Mouse (Mus musculus) MEL (cell line): ENCODE measurements at regions not wholly inside any gene's neighbourhood (a gene's known extent, or its start where the extent isn't known, plus 50 kb on each side); places are given as distances from the start of the nearest gene placed in this dataset.

Experiments used
- DNase-seq: peaks from one replicate; pipeline ENCODE4 v3.0.0; 2011; ENCODE audit warnings: low read depth, low spot score
- H3K27ac ChIP-seq: 2 replicates; pipeline ENCODE4 v1.5.1; 2012; ENCODE audit warnings: low read depth, mild to moderate bottlenecking, control low read depth, low read length, moderate library complexity; ENCODE audit not compliant: control insufficient read depth
- H3K27me3 ChIP-seq, 2 experiments: fragments of 150-350 bp in 1 of 2; sonication (generic) in 1 of 2; 2 replicates each; pipeline ENCODE4 v1.6.1; 2012; ENCODE audit warnings: low read length in 2 of 2, mild to moderate bottlenecking in 2 of 2, improper control_type of control experiment in 1 of 2, moderate library complexity in 1 of 2; ENCODE audit not compliant: insufficient read depth in 2 of 2, control insufficient read depth in 1 of 2
- H3K36me3 ChIP-seq, 2 experiments: 2 replicates each; pipeline ENCODE4 v1.6.1; 2012 to 2014; ENCODE audit warnings: low read length in 2 of 2, improper control_type of control experiment in 1 of 2, inconsistent platforms in 1 of 2, mild to moderate bottlenecking in 1 of 2; ENCODE audit not compliant: insufficient read depth in 2 of 2, control insufficient read depth in 1 of 2
- H3K4me1 ChIP-seq, 2 experiments: fragments of 150-350 bp in 1 of 2; sonication (generic) in 1 of 2; 2 replicates each; pipeline ENCODE4 v1.6.1; 2012; ENCODE audit warnings: low read length in 2 of 2, improper control_type of control experiment in 1 of 2, mild to moderate bottlenecking in 1 of 2; ENCODE audit not compliant: insufficient read depth in 2 of 2, control insufficient read depth in 1 of 2
- H3K4me3 ChIP-seq, 2 experiments: fragments of 150-350 bp in 1 of 2; sonication (generic) in 1 of 2; 2 replicates each; pipeline ENCODE4 v1.5.1; 2012; ENCODE audit warnings: low read depth in 2 of 2, low read length in 2 of 2, mild to moderate bottlenecking in 2 of 2, moderate library complexity in 2 of 2, control low read depth in 1 of 2, improper control_type of control experiment in 1 of 2; ENCODE audit not compliant: control insufficient read depth in 1 of 2, insufficient read depth in 1 of 2
- H3K79me2 ChIP-seq: 2 replicates; pipeline ENCODE4 v1.6.1; 2012; ENCODE audit warnings: mild to moderate bottlenecking, low read length, moderate library complexity; ENCODE audit not compliant: control insufficient read depth, poor library complexity, insufficient read depth
- H3K9ac ChIP-seq: 2 replicates; pipeline ENCODE4 v1.6.1; 2012; ENCODE audit warnings: low read depth, mild to moderate bottlenecking, control low read depth, low read length, moderate library complexity; ENCODE audit not compliant: control insufficient read depth, poor library complexity, severe bottlenecking
- H3K9me3 ChIP-seq: fragments of 150-350 bp; sonication (generic); replicated peaks from 2 replicates; pipeline ENCODE4 v1.6.1; 2012; ENCODE audit warnings: mild to moderate bottlenecking, low read length, improper control_type of control experiment, moderate library complexity; ENCODE audit not compliant: insufficient read depth
- BHLHE40 ChIP-seq: IDR thresholded peaks from 2 replicates; pipeline ENCODE4 v1.6.1; 2012; ENCODE audit warnings: low read depth, mild to moderate bottlenecking, inconsistent platforms, low read length, improper control_type of control experiment, borderline replicate concordance
- CTCF ChIP-seq, 3 experiments: IDR thresholded peaks in 2 of 3; conservative IDR thresholded peaks in 1 of 3; 2 replicates each; pipeline ENCODE4 v1.5.1; 2011 to 2012; ENCODE audit warnings: low read length in 3 of 3, low read depth in 2 of 3, mild to moderate bottlenecking in 2 of 3, improper control_type of control experiment in 1 of 3, inconsistent platforms in 1 of 3, mixed read lengths in 1 of 3, moderate library complexity in 1 of 3; ENCODE audit not compliant: control insufficient read depth in 1 of 3, insufficient read depth in 1 of 3, poor library complexity in 1 of 3, severe bottlenecking in 1 of 3
- E2F4 ChIP-seq: IDR thresholded peaks from 2 replicates; pipeline ENCODE4 v1.6.1; 2011; ENCODE audit warnings: low read depth, low read length, improper control_type of control experiment, borderline replicate concordance
- ETS1 ChIP-seq: IDR thresholded peaks from 2 replicates; pipeline ENCODE4 v1.6.1; 2012; ENCODE audit warnings: low read depth, mild to moderate bottlenecking, inconsistent platforms, low read length, improper control_type of control experiment, moderate library complexity
- GATA1 ChIP-seq: IDR thresholded peaks from 2 replicates; pipeline ENCODE4 v1.6.1; 2011; ENCODE audit warnings: low read depth, low read length, improper control_type of control experiment
- HCFC1 ChIP-seq: IDR thresholded peaks from 2 replicates; pipeline ENCODE4 v1.6.1; 2012; ENCODE audit warnings: low read depth, mild to moderate bottlenecking, inconsistent platforms, low read length, improper control_type of control experiment, moderate library complexity
- JUND ChIP-seq: IDR thresholded peaks from 2 replicates; pipeline ENCODE4 v1.6.1; 2011; ENCODE audit warnings: low read depth, mild to moderate bottlenecking, improper control_type of control experiment, low read length
- MAFK ChIP-seq: IDR thresholded peaks from 2 replicates; pipeline ENCODE4 v1.6.1; 2011; ENCODE audit warnings: low read depth, mild to moderate bottlenecking, low read length, improper control_type of control experiment, borderline replicate concordance
- MAZ ChIP-seq: IDR thresholded peaks from 2 replicates; pipeline ENCODE4 v1.6.1; 2012; ENCODE audit warnings: low read depth, mild to moderate bottlenecking, inconsistent platforms, low read length, improper control_type of control experiment
- MEF2A ChIP-seq: IDR thresholded peaks from 2 replicates; pipeline ENCODE4 v1.6.1; 2014; ENCODE audit warnings: low read depth, mild to moderate bottlenecking, inconsistent platforms, low read length, improper control_type of control experiment; ENCODE audit not compliant: poor library complexity, insufficient replicate concordance, severe bottlenecking; ENCODE audit errors: extremely low read depth
- MYB ChIP-seq: IDR thresholded peaks from 2 replicates; pipeline ENCODE4 v1.6.1; 2011; ENCODE audit warnings: mild to moderate bottlenecking, low read depth, low read length, improper control_type of control experiment
- NELFE ChIP-seq: IDR thresholded peaks from 2 replicates; pipeline ENCODE4 v1.6.1; 2011; ENCODE audit warnings: low read depth, low read length, improper control_type of control experiment
- NRF1 ChIP-seq: IDR thresholded peaks from 2 replicates; pipeline ENCODE4 v1.6.1; 2014; ENCODE audit warnings: low read depth, mild to moderate bottlenecking, inconsistent platforms, low read length, improper control_type of control experiment, moderate library complexity; ENCODE audit not compliant: poor library complexity, insufficient read depth, severe bottlenecking
- POLR2A ChIP-seq, 2 experiments: IDR thresholded peaks; 2 replicates each; pipeline ENCODE4 v1.6.1; 2011 to 2012; ENCODE audit warnings: low read length in 2 of 2, mild to moderate bottlenecking in 2 of 2, control low read depth in 1 of 2, improper control_type of control experiment in 1 of 2, low read depth in 1 of 2, moderate library complexity in 1 of 2; ENCODE audit not compliant: control insufficient read depth in 1 of 2, insufficient read depth in 1 of 2, poor library complexity in 1 of 2
- POLR2AphosphoS2 ChIP-seq: IDR thresholded peaks from 2 replicates; pipeline ENCODE4 v1.6.1; 2011; ENCODE audit warnings: low read length, improper control_type of control experiment
- POLR2AphosphoS5 ChIP-seq: IDR thresholded peaks from 2 replicates; pipeline ENCODE4 v1.6.1; 2012; ENCODE audit warnings: low read depth, borderline replicate concordance, mild to moderate bottlenecking, inconsistent platforms, low read length, moderate library complexity, mixed read lengths
- RAD21 ChIP-seq: IDR thresholded peaks from 2 replicates; pipeline ENCODE4 v1.6.1; 2011; ENCODE audit warnings: mild to moderate bottlenecking, low read depth, low read length, improper control_type of control experiment
- SMC3 ChIP-seq: IDR thresholded peaks from 2 replicates; pipeline ENCODE4 v1.6.1; 2011; ENCODE audit warnings: low read depth, low read length, improper control_type of control experiment
- ZC3H11A ChIP-seq: IDR thresholded peaks from 2 replicates; pipeline ENCODE4 v1.6.1; 2012; ENCODE audit warnings: low read depth, mild to moderate bottlenecking, inconsistent platforms, low read length, improper control_type of control experiment
- ZKSCAN1 ChIP-seq: IDR thresholded peaks from 2 replicates; pipeline ENCODE4 v1.6.1; 2012; ENCODE audit warnings: low read depth, mild to moderate bottlenecking, inconsistent platforms, low read length, improper control_type of control experiment, moderate library complexity
- ZNF384 ChIP-seq: IDR thresholded peaks from 2 replicates; pipeline ENCODE4 v1.6.1; 2012; ENCODE audit warnings: low read depth, mild to moderate bottlenecking, inconsistent platforms, low read length, improper control_type of control experiment

- Histone ChIP-seq H3K27me3 (no peaks in the 10 kb centered on the region), H3K36me3 (no peaks in the 10 kb centered on the region), H3K4me3 (no peak overlapping the region), H3K9me3 (no peaks in the 10 kb centered on the region), H3K79me2 (no peaks in the 10 kb centered on the region), H3K9ac (no peak overlapping the region), H3K27ac (no peak overlapping the region), H3K4me1 (no peaks in the 10 kb centered on the region)
- DNase-seq, result no peak
- TF ChIP-seq POLR2A (IDR thresholded peaks at IDR 0.05; ENCODE audit: control insufficient read depth in 1 of 2, insufficient read depth in 1 of 2, low read depth in 1 of 2, low read length in 2 of 2, poor library complexity in 1 of 2) (no peak), E2F4 (no peak), MYB (no peak)
Measured at GRCm38 (mm10) chr10:84088799-84089778, 351.3 kb downstream of the Nuak1 start.

- Histone ChIP-seq H3K27me3 (no peaks in the 10 kb centered on the region), H3K27ac (no peak overlapping the region), H3K4me1 (no peaks in the 10 kb centered on the region), H3K36me3 (no peaks in the 10 kb centered on the region), H3K9me3 (no peaks in the 10 kb centered on the region), H3K4me3 (no peak overlapping the region), H3K9ac (no peak overlapping the region), H3K79me2 (no peaks in the 10 kb centered on the region)
- TF ChIP-seq MAZ, result no peak
- TF ChIP-seq BHLHE40, result no peak
- TF ChIP-seq ZNF384, result no peak
- no peak for TF ChIP-seq POLR2AphosphoS2
- TF ChIP-seq ZC3H11A, result no peak
- TF ChIP-seq JUND, result no peak
- TF ChIP-seq MEF2A, result no peak
- no peak for TF ChIP-seq ETS1
- TF ChIP-seq MAFK, result no peak
- no peak for TF ChIP-seq GATA1
- no peak for TF ChIP-seq SMC3
- no peak for TF ChIP-seq POLR2AphosphoS5
- TF ChIP-seq NRF1, result no peak
- no peak for TF ChIP-seq HCFC1
- TF ChIP-seq NELFE, result no peak
- no peak for TF ChIP-seq RAD21
- no peak for TF ChIP-seq ZKSCAN1
- no peak for TF ChIP-seq CTCF (IDR thresholded peaks at IDR 0.05 in 2 of 3, conservative IDR thresholded peaks at IDR 0.05 in 1 of 3; ENCODE audit: control insufficient read depth in 1 of 3, insufficient read depth in 1 of 3, low read depth in 2 of 3, low read length in 3 of 3, poor library complexity in 1 of 3, severe bottlenecking in 1 of 3)
- no peak for DNase-seq
Measured at GRCm38 (mm10) chr10:84093919-84094318, 346.5 kb downstream of the Nuak1 start.
